Mouse (Mus musculus): ENCODE data around the gene Sept9.

The Sept9 gene

GRCm38 (mm10) chr11:117220777-117221176 is 21.3 kb downstream of the Sept9 start:
- WGBS, result 77% methylated on average over 8 of the region's 8 CpGs

- 70% methylated on average over 6 of the region's 6 CpGs for WGBS
Measured at GRCm38 (mm10) chr11:117221182-117221581, 21.7 kb downstream of the Sept9 start.

DNA sequence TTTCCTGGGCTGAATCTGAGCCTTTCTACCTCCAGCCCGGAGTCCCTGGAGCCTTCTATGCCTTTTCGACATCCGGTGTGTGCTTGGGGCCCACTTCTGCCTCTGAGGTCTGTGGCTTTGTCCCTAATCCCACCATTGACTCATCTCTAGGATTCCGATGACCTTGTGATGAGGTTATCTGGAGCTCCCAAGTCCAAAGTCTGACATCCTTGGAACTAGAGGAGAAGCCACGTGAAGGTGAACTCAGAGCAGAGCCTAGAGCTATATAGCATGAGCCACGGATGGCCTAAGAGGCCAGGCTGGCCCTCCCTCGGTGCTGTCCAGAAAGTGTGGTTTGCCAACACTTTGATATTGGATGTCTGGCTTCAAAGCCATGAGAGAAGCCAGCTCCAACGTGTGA is 23.4 kb downstream of the Sept9 start:
- 86% methylated on average over 8 of the region's 8 CpGs for WGBS

GRCm38 (mm10) chr11:117224804-117225203 is 25.3 kb downstream of the Sept9 start:
- WGBS, result 54% methylated on average over 4 of the region's 4 CpGs

GRCm38 (mm10) chr11:117225531-117226213 is 26.2 kb downstream of the Sept9 start:
- 83% methylated on average over 15 of the region's 15 CpGs for WGBS

- 79% methylated on average over 5 of the region's 5 CpGs for WGBS
Measured at GRCm38 (mm10) chr11:117226214-117226535, 26.7 kb downstream of the Sept9 start.

GRCm38 (mm10) chr11:117228139-117228538 is 28.7 kb downstream of the Sept9 start:
- 46% methylated on average over 10 of the region's 10 CpGs for WGBS

- 56% methylated on average over 11 of the region's 11 CpGs for WGBS
Measured at GRCm38 (mm10) chr11:117231551-117231950, 32.1 kb downstream of the Sept9 start.

- WGBS, result 27% methylated on average over 19 of the region's 19 CpGs
Measured at GRCm38 (mm10) chr11:117232032-117232431, 32.6 kb downstream of the Sept9 start.

- 70% methylated on average over 10 of the region's 10 CpGs for WGBS
Measured at GRCm38 (mm10) chr11:117232886-117233458, 33.5 kb downstream of the Sept9 start.

DNA sequence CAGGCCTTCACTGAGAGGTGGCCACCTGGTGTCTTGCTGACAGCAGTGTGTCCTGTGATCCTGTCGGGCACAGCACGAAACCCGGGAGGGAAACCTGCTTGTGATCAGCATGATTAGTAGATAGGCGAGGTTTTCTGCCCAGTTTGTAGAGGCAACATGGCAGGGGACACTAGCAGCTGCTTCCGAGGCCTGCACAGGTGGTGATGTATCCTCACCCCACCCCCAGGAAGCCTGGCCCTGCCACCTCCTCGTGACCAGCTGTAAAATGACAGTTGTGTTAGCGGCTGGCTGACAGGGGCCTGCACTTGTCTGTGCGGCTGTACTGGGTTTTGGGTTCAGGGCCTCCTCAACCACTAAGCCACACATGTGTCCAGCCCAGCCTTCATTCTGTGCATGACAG is 34.4 kb downstream of the Sept9 start:
- 73% methylated on average over 8 of the region's 8 CpGs for WGBS

- WGBS, result 42% methylated on average over 12 of the region's 12 CpGs
Measured at GRCm38 (mm10) chr11:117235086-117235897, 35.8 kb downstream of the Sept9 start.

DNA sequence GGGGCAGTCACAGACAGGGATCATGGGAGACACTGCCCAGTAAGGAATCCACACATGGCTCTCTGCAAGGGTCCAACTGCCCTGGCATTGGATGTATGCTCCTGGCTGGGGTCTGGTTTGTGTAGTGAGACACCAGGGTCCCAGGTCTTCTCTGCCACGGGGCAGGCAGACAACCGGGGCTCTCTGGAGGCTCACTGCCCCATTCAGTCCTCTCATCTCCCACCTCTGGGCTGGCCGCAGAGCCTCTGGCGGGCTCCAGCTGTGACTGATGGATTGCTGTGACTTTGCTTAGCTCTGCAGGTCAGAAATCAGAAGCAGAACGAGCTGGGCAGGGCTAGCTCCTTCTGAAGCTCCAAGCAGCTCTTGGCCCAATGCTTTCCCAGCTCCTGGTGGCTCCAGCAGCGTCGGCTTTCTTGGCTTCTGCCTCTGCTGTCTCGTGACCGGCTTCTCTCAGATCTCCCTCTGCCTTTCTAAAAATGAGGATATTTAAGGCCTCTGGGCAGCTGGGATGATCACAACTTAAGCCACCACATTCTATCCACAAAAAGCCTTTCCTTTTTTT is 36.5 kb downstream of the Sept9 start:
- WGBS, result 47% methylated on average over 9 of the region's 9 CpGs

- 2% methylated on average over 4 of the region's 4 CpGs for WGBS
Measured at GRCm38 (mm10) chr11:117238169-117238568, 38.7 kb downstream of the Sept9 start.

GRCm38 (mm10) chr11:117239617-117240016 is 40.2 kb downstream of the Sept9 start:
- 58% methylated on average over 6 of the region's 6 CpGs for WGBS

DNA sequence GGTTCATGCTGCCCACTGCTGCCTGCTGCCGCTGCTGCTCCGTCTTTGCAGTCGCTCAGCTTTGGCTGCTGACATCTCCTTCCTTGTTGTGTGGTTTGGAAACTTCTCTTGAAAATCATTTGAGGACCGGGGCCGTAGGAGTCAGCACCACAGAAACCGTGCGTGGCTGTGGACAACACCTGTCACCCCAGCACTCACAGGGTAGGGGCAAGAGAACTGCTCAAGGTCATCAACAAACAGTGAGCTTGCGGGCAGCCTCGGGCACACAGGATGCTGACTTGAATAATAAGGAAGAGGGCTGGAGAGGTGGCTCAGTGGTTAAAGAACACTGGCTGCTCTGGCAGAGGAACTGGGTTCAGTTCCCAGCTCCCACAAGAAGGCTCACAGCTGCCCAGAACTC is 40.9 kb downstream of the Sept9 start:
- 90% methylated on average over 9 of the region's 9 CpGs for WGBS

- WGBS, result 93% methylated on average over 11 of the region's 11 CpGs
Measured at GRCm38 (mm10) chr11:117240861-117241738, 41.6 kb downstream of the Sept9 start.

DNA sequence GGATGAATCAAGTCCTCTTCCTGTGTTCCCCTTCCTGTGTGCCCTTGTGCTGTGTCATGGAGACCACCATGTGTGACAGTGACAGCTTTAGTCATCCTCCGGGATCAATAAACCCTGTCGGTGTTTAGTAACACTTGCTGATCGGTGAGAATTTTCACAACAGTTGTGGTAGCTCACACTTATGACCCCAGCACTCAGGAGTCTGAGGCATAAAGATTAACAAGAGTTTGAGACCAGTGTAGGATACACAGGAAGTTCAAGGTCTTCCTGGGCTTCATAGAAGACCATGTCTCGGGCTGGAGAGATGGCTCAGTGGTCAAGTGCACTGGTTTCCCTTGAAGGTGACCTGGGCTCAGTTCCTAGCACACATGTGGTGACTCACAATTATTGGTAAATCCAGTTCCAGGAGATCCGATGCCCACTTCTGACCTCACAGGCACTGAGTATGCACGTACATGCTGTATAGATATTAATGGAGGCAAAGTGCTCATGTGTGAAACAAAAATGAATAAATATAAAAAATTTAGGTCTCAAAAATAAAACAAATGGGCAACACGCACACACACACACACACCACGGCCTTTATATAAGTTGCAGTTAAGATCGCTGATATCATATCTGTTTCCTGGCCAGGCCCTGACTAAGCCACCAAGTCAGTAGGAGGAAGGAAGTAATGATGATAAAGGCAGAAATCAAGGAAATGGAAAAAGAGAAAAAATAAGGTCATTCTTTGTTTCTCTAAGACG is 43.1 kb downstream of the Sept9 start:
- 90% methylated on average over 10 of the region's 10 CpGs for WGBS

DNA sequence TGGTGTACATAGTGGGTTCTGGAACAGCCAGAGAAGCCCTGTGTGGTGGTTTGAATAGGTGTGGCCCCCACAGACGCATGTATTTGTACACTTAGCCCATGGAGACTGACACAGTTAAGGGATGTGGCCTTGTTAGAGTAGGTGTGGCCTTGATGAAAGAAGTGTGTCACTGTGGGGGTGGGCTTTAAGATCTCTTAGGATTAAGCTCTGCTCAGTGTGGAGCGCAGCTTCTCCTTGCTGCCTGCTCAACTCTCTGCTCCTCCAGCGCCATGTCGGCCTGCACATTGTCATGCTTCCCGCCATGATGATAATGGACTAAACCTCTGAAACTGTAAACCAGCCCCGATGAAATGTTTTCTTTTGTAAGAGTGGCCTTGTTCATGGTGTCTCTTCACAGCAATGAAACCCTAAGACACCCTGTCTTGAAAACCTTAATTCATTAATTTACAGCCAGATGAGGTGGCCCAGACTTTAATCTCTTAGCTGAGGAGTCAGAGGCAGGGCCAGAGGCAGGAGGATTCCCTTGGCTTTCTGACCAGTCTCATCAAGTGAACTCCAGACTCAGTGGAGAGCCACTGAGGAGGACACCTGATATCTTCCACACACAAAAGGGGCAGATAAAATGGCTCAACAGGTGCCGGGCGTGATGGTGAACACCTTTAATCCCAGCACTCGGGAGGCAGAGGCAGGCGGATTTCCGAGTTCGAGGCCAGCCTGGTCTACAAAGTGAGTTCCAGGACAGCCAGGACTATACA is 44.3 kb downstream of the Sept9 start:
- WGBS, result 95% methylated on average over 12 of the region's 12 CpGs

- WGBS, result 96% methylated on average over 8 of the region's 8 CpGs
Measured at GRCm38 (mm10) chr11:117245041-117245725, 45.7 kb downstream of the Sept9 start.
